Mouse (Mus musculus): ENCODE results near the gene Pacs1.

GRCm38 (mm10) chr19:5178631-5179030, 94.3 kb downstream of the Pacs1 start:
- TF ChIP-seq CTCF (IDR thresholded peaks at IDR 0.05; ENCODE audit: borderline replicate concordance, insufficient read depth, low read length) (no peak), POLR2A (IDR thresholded peaks at IDR 0.05; ENCODE audit: low read depth, low read length) (no peak)

Data from embryonic fibroblast, embryonic 13.5 days (primary cell).